Mouse (Mus musculus): ENCODE results near the gene Tagap. TPM values are rescaled to one million over a fixed set of nuclear protein-coding genes. Genes with fewer than 3 reads are reported as not detected.

The Tagap gene
- total RNA-seq (2015; ENCODE audit: low replicate concordance) = 6.5 and 11.9 TPM in 2 replicates
- 5.2 and 6.1 TPM in 2 replicates for total RNA-seq (2017; ENCODE audit: low replicate concordance)

DNA sequence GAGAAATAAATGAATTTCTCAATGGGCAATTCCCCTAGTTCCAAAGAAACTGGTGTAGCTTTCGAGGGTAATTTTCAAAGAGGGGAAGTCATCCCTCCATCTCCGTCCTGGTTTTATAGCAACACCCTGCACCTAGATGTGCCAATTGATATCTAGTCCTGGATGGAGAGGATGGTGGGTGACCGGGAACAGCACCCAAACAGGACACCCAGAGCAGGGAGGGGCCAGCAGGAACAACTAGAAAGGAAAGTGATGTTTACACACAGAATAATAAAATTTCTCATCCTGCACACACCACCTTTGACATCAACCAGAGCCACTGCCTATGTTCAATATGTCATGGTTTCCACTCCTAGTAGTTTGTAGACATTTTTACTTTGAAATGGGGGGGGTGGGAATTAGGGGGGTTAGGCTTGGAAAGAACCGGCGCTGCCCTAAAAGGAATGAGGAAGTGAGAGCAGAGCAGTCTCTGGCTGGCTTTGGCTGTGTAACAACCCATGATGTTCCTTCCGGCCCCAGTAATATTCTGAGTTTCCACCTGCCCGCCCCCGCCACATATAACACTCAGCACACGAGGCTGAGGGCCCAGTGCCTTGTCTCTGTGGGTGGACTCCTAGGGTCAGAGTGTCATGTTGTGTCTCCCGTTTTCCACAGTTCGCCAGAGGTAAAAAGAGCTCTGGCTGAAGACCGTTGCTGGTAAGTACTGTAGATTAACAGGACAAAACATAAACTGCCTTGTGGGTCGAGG, at the start of gene Tagap:
Gene Tagap (plus strand): TSS at position 588 of the 748 bp plus-strand sequence.
- no peak for ATAC-seq (replicated peaks; ENCODE audit: low FRiP score, poor library complexity, severe bottlenecking)

DNA sequence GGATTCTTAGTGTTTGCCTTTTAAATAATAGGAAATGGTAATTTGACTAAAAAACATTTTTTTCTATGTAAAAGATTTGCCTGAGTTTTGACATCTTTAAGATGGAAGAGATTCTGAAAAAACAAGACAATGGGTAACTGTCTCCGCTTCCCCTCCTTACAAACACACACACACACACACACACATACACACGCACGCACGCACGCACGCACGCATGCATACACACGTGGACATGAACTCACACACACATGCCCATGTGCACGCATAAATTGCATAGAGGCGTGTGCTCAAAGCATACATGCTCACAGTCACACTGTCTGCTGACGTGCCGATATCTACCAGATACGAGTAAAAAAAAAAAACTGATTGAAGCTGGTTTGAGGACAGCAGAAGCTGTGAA, 49.3 kb upstream of the Tagap start:
- ATAC-seq (replicated peaks; ENCODE audit: low FRiP score, poor library complexity, severe bottlenecking) = no peak

GRCm38 (mm10) chr17:7877191-7877764, 48.5 kb upstream of the Tagap start:
- ATAC-seq (replicated peaks; ENCODE audit: low FRiP score, poor library complexity, severe bottlenecking) = no peak

DNA sequence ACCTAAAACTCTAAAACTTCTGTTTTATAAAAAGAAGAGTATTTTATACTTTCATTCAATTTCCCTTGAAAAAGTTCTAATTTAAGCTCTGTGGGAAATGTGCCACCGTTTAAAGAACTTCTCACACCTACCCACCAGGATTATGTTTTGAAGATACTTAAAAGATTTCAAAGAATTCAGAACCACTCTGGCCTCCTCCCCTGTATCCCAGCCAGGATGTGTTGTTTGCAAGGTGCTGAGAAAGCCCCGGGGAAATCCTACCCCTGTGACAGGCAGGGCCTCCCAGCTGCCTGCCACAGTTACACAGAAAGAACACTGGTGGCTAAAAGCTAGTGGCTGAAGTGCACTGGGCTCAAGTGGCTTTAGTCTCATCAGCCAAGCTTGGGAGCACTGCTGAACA, 47.9 kb upstream of the Tagap start:
- ATAC-seq (replicated peaks; ENCODE audit: low FRiP score, poor library complexity, severe bottlenecking) = no peak

- ATAC-seq (replicated peaks; ENCODE audit: low FRiP score, poor library complexity, severe bottlenecking) = no peak
Observed at GRCm38 (mm10) chr17:7879529-7879928, 46.3 kb upstream of the Tagap start.

- ATAC-seq (replicated peaks; ENCODE audit: low FRiP score, poor library complexity, severe bottlenecking) = no peak
Observed at GRCm38 (mm10) chr17:7883126-7883525, 42.7 kb upstream of the Tagap start.

DNA sequence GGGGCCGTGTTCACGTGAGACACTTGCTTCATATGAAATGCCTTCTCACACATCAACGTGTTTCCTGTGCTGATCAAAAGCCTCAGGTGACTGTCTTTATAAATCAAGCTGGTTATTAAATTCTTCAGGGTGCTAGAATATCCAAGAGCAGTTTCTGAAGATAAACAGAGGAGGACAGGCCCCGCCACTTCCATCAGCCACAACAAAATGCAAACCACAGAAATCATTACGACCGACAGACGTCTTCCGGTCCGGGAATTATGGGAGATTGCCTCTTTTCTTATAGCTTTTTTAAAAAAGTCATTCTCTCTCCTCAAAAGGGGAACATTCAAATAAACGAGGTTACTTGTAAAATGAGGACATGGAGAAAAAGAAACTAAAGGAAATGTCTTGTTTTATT, 41.2 kb upstream of the Tagap start:
- ATAC-seq (replicated peaks; ENCODE audit: low FRiP score, poor library complexity, severe bottlenecking) = no peak

DNA sequence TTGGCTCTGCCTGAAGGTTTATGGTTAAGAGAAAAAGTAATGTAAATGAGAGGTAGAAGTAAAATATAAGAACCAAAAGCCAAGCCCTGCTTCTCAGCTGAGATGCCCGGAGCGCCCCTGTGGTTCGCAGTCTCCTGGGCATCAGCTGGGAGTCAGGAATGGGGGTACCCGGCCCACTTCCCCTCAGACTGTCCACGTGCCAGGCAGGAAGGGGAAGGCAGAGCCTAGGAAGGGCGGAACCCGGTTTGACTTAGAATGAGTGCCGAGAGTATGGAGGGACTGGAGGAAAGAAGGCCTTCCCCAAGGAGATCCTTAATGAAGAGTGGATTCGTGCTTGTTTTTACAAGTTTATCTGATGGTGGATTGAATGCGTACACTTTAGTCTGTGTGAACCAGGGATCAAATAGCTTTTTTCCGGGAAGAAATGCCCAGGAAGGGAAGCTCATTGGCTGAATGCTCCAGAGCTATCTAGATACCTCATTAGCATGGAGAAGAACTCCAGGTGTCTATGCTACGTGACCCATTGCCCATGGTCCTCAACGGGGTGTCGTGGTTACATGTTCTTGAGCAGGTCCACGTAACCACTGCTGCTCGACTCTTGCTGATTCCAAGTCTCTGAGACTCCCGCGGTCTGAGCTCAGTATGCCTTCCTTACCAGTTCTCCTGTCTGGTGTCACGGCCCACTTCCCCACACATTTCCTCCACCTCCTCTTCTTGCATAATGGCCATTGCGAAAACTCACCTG, 38.6 kb upstream of the Tagap start:
- no peak for ATAC-seq (replicated peaks; ENCODE audit: low FRiP score, poor library complexity, severe bottlenecking)

DNA sequence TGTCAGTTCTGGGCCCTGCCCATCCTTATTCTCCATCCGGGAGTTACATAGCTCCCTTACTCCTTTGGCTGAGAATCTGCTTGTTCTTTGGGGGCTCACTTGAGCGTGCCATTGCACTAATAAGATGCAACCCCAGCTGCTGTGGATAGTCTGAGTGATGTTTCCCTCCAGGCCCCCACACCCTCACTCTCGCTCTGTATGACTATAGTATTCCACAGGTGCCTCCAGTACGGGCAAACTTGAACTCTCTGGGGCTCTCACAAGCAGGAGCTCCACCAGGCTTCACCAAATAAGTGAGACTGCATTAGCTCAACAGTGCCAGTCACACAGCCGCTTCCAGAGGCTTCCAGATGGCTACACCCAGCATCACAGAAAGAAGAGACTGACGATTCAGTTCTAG, 37.5 kb upstream of the Tagap start:
- ATAC-seq (replicated peaks; ENCODE audit: low FRiP score, poor library complexity, severe bottlenecking) = no peak

- no peak for ATAC-seq (replicated peaks; ENCODE audit: low FRiP score, poor library complexity, severe bottlenecking)
Observed at GRCm38 (mm10) chr17:7889026-7889425, 36.8 kb upstream of the Tagap start.

GRCm38 (mm10) chr17:7892676-7893075, 33.1 kb upstream of the Tagap start:
- ATAC-seq (replicated peaks; ENCODE audit: low FRiP score, poor library complexity, severe bottlenecking) = no peak

- no peak for ATAC-seq (replicated peaks; ENCODE audit: low FRiP score, poor library complexity, severe bottlenecking)
Observed at GRCm38 (mm10) chr17:7894094-7894493, 31.7 kb upstream of the Tagap start.

DNA sequence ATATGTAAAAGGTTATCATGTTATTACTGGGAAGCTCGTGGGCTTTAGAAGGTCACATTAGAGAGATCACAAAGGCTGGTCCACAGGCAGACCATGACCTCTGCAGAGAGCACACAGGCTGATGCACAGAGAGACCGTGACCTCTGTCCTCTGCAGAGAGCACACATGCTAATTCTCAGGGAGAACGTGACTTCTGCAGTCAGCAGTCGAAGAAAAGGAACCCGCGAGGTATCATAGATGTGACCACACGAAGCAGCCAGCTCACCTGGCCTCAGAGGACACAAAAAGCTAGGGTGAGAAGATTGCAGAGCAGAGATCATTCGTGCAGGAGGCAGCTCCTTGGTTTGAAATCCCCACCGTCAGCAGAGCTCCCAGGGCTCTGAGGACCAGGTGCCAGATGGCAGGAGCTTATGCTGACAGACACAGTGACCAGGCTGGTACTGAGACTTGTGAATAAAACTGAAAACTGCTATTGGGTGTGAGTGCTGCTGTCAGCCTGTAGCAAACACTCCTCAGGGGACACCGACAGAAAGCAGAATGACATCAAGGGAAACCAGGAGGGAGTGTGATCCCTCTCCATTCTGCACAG, 29.7 kb upstream of the Tagap start:
- no peak for ATAC-seq (replicated peaks; ENCODE audit: low FRiP score, poor library complexity, severe bottlenecking)

- ATAC-seq (replicated peaks; ENCODE audit: low FRiP score, poor library complexity, severe bottlenecking) = no peak
Observed at GRCm38 (mm10) chr17:7897120-7897519, 28.7 kb upstream of the Tagap start.

- ATAC-seq (replicated peaks; ENCODE audit: low FRiP score, poor library complexity, severe bottlenecking) = no peak
Observed at GRCm38 (mm10) chr17:7897756-7898155, 28.0 kb upstream of the Tagap start.

GRCm38 (mm10) chr17:7899233-7899632, 26.6 kb upstream of the Tagap start:
- no peak for ATAC-seq (replicated peaks; ENCODE audit: low FRiP score, poor library complexity, severe bottlenecking)

- no peak for ATAC-seq (replicated peaks; ENCODE audit: low FRiP score, poor library complexity, severe bottlenecking)
Observed at GRCm38 (mm10) chr17:7899961-7900360, 25.8 kb upstream of the Tagap start.

DNA sequence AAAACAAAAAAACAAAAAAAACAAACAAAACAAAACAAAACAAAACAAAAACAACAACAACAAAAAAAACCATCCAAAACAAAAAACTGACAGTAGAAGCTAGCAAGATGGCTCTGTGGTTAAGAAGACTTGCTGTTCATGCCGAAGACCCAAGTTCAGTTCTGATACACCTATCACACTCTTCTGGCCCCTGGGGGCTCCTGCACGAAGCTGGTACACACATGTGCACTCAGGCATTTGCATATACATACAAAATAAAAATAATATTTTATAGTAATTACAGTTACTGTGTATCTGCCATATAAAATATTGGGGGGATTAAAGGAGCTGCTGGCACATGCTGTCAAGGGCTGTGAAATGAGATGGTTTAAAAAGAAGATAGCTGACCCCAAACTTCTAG, 24.3 kb upstream of the Tagap start:
- ATAC-seq (replicated peaks; ENCODE audit: low FRiP score, poor library complexity, severe bottlenecking) = no peak

- ATAC-seq (replicated peaks; ENCODE audit: low FRiP score, poor library complexity, severe bottlenecking) = no peak
Observed at GRCm38 (mm10) chr17:7902362-7902761, 23.4 kb upstream of the Tagap start.

GRCm38 (mm10) chr17:7904992-7905391, 20.8 kb upstream of the Tagap start:
- no peak for ATAC-seq (replicated peaks; ENCODE audit: low FRiP score, poor library complexity, severe bottlenecking)
